Mouse (Mus musculus) hindbrain, embryonic 12.5 days (tissue): ENCODE data around the gene Prr19. TPM values are rescaled to one million over a fixed set of nuclear protein-coding genes. Genes with fewer than 3 reads are reported as not detected.
"Not testable (repeated sequence)": the region's sequence is repeated elsewhere in the genome, so short reads cannot be mapped to it uniquely, and the experiment has no call there.

Experiments
- ATAC-seq: fragments of 200-750 bp; cut with Nextera tagmentation; 2 replicates; pipeline ENCODE4 v1.8.0; 2017; ENCODE audit warnings: moderate TSS enrichment; ENCODE audit not compliant: low FRiP score
- H3K27ac ChIP-seq: fragments of 300-500 bp; sonication (generic); 2 replicates; pipeline ENCODE4 v1.5.1; 2016; ENCODE audit warnings: mild to moderate bottlenecking
- H3K27me3 ChIP-seq: fragments of 300-500 bp; sonication (generic); 2 replicates; pipeline ENCODE4 v1.6.1; 2016; ENCODE audit warnings: mild to moderate bottlenecking
- H3K36me3 ChIP-seq: fragments of 300-500 bp; sonication (generic); 2 replicates; pipeline ENCODE4 v1.6.1; 2016; ENCODE audit warnings: mild to moderate bottlenecking
- H3K4me1 ChIP-seq: fragments of 300-500 bp; sonication (generic); 2 replicates; pipeline ENCODE4 v1.6.1; 2016
- H3K4me2 ChIP-seq: fragments of 300-500 bp; sonication (generic); replicated peaks from 2 replicates; pipeline ENCODE4 v1.6.1; 2016; ENCODE audit warnings: mild to moderate bottlenecking
- H3K4me3 ChIP-seq: fragments of 300-500 bp; sonication (generic); 2 replicates; pipeline ENCODE4 v1.5.1; 2016; ENCODE audit warnings: mild to moderate bottlenecking
- H3K9ac ChIP-seq: fragments of 300-500 bp; sonication (generic); 2 replicates; pipeline ENCODE4 v1.6.1; 2016; ENCODE audit warnings: mild to moderate bottlenecking, moderate library complexity
- H3K9me3 ChIP-seq: fragments of 300-500 bp; sonication (generic); replicated peaks from 2 replicates; pipeline ENCODE4 v1.6.1; 2016; ENCODE audit warnings: mild to moderate bottlenecking
- WGBS: fragments of 180-500 bp; shearing (Covaris S2); methylation state at CpG from one replicate; pipeline ENCODE4 v1.1.7; 2016; 5-methylcytosine and 5-hydroxymethylcytosine counted together
- polyA plus RNA-seq: library from polyadenylated mRNA; unstranded; fragments of >200 nt; fragmentation: Nextera tagmentation; extraction: Ambion mirVana; gene quantifications from 2 replicates; pipeline ENCODE4 v1.2.1, GENCODE M21; 2016

The Prr19 gene
- polyA plus RNA-seq, 1 experiment from 2014 or later: 1.1 TPM

- peak; percentile 99 for ATAC-seq
- under 1% methylated on average over 52 of the region's 52 CpGs for WGBS
- H3K9ac ChIP-seq: peak within 1 kb of the TSS; percentile 85
- peak within 1 kb of the TSS; percentile 51 for H3K4me3 ChIP-seq
- peaks cover 41% of the 10 kb centered on the region for H3K27me3 ChIP-seq
- peaks cover 32% of the 10 kb centered on the region for H3K4me1 ChIP-seq
- no peaks in the 10 kb centered on the region for H3K36me3 ChIP-seq
- H3K27ac ChIP-seq: peak within 1 kb of the TSS; percentile 87
- no peaks in the 10 kb centered on the region for H3K9me3 ChIP-seq
- peak within 1 kb of the TSS; percentile 92 for H3K4me2 ChIP-seq
Observed at GRCm38 (mm10) chr7:25316532-25317445, 15.6 kb downstream of the Prr19 start, which contains the start of gene Megf8. Megf8 (plus strand) TSS chr7:25317164.

DNA sequence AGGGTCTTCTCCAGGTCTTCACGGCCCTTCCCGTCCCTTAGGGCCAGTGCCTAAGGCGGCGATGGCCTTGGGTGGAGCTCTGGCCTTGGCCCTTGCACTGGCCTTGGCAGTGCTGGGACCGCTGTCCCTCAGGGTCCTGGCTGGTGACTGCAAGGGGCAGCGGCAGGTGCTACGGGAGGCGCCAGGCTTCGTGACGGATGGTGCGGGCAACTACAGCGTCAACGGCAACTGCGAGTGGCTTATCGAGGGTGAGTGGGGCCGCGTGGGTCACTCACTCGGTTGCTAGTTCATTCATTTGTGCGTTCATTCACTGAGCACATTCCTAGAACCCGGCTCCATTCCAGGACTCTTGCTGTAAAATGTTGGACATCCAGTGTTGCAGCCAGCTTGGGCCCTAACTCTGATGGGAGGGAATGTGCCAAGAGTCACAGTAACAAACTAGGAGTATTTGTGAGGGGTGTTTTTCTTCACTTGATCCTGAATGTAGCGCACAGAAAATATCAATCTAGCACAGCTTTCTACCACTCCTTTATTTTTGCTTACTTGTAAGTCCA lies 16.3 kb downstream of the Prr19 start:
- 16% methylated on average over 21 of the region's 21 CpGs for WGBS
- Histone ChIP-seq H3K9ac (peak overlapping the region; percentile 85), H3K4me1 (peaks cover 37% of the 10 kb centered on the region), H3K4me2 (peak overlapping the region; percentile 92), H3K36me3 (no peaks in the 10 kb centered on the region), H3K9me3 (no peaks in the 10 kb centered on the region), H3K27ac (peak overlapping the region; percentile 87), H3K27me3 (peaks cover 33% of the 10 kb centered on the region), H3K4me3 (peak overlapping the region; percentile 51)
- ATAC-seq: no peak

GRCm38 (mm10) chr7:25322058-25322484 lies 20.9 kb downstream of the Prr19 start:
- Histone ChIP-seq H3K4me2 (peak overlapping the region; percentile 23; the same call in 1 of the 2 replicates), H3K9me3 (no peaks in the 10 kb centered on the region), H3K27me3 (no peaks in the 10 kb centered on the region), H3K27ac (peak overlapping the region; percentile 56), H3K4me1 (peaks cover 20% of the 10 kb centered on the region), H3K9ac (0 out of 2 replicates have a peak overlapping the region, but pooled peaks have one; percentile 2), H3K4me3 (no peak overlapping the region), H3K36me3 (0 out of 2 replicates have a peak, but pooled peaks cover 4% of the 10 kb centered on the region)
- ATAC-seq: no peak
- whole genome bisulfite sequencing: 8% methylated on average over 6 of the region's 6 CpGs

DNA sequence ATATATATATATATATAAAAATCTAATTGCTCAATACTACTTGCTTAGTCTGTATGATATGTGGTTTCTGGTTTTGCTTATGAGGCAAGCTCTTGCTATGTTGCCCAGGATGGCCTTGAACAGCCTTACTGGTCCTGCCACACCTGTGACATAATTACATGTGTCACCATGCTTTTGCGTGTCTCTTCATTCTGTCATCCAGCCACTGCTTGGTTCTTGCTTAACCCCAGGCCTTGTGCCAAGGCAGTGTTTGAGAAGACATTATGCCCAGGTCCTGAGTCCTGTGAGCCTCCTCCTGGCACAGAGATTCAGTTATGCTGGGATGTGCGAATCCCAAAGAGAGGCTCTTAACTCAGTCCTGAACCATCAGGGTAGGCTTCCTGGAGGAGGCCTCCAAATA lies 22.0 kb downstream of the Prr19 start:
- no peaks in the 10 kb centered on the region for H3K27me3 ChIP-seq
- no peak for ATAC-seq
- no peak overlapping the region for H3K4me3 ChIP-seq
- H3K36me3 ChIP-seq: peaks cover 14% of the 10 kb centered on the region
- H3K4me2 ChIP-seq: no peak overlapping the region
- peaks cover 13% of the 10 kb centered on the region for H3K4me1 ChIP-seq
- no peaks in the 10 kb centered on the region for H3K9me3 ChIP-seq
- H3K9ac ChIP-seq: no peak overlapping the region
- no peak overlapping the region for H3K27ac ChIP-seq
- WGBS: 82% methylated on average over 2 of the region's 2 CpGs

- Histone ChIP-seq H3K4me1 (peaks cover 13% of the 10 kb centered on the region), H3K36me3 (peaks cover 29% of the 10 kb centered on the region)
- not testable (repeated sequence) for H3K27me3 ChIP-seq, H3K9me3 ChIP-seq, H3K4me2 ChIP-seq, H3K27ac ChIP-seq, H3K9ac ChIP-seq, ATAC-seq, H3K4me3 ChIP-seq
- 93% methylated on average over 6 of the region's 6 CpGs for WGBS
Observed at GRCm38 (mm10) chr7:25325431-25325830, 24.2 kb downstream of the Prr19 start.

DNA sequence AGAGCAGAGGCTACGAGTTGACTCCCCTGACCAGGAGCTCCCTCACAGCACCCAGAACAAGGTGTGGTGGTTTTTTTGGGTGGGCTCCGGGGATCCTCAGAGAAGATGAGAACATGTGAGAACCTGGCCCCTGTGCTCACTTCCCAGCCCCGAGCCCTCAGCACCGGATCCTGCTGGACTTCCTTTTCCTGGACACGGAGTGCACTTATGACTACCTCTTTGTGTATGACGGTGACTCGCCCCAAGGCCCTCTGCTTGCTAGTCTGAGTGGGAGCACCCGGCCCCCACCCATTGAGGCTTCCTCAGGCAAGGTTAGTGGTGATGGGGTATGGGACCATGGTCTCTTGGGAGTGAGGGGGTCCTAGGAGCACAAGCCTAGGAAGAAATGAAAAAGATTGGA lies 25.0 kb downstream of the Prr19 start:
- ATAC-seq: no peak
- H3K9ac ChIP-seq: no peak overlapping the region
- H3K9me3 ChIP-seq: no peaks in the 10 kb centered on the region
- H3K4me3 ChIP-seq: no peak overlapping the region
- WGBS: 83% methylated on average over 8 of the region's 8 CpGs
- H3K36me3 ChIP-seq: peaks cover 37% of the 10 kb centered on the region
- H3K27ac ChIP-seq: no peak overlapping the region
- no peak overlapping the region for H3K4me2 ChIP-seq
- peaks cover 11% of the 10 kb centered on the region for H3K4me1 ChIP-seq
- no peaks in the 10 kb centered on the region for H3K27me3 ChIP-seq

DNA sequence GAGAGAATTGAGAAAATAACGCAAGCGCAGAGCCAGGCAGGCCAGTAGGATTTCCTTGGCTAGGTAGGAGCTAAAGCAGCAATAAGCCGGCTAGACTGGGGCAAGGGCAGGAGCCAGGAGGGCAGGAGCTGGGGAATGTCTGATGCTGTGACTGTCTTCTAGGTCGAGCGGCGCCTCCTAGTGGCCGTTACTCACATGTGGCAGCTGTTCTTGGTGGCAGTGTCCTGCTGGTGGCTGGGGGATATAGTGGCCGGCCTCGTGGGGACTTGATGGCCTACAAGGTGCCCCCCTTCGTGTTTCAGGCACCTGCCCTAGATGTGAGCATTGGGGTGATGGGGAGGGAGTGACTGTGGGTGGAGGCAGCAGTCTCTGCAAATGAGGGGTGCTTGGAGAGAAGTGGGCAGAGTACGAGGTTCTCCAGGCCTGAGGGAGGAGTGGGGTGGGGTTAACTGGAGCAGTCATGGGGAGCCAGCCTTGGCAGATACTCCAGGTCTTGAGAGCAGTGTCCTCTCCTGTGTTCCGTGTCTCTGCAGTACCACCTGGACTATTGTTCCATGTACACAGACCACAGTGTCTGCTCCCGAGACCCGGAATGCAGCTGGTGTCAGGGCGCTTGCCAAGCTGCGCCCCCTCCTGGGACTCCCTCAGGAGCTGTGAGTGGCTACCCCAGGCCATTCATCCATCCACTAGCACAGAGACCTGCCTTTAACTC lies 32.5 kb downstream of the Prr19 start:
- 42% methylated on average over 16 of the region's 16 CpGs for WGBS
- H3K9ac ChIP-seq: no peak overlapping the region

DNA sequence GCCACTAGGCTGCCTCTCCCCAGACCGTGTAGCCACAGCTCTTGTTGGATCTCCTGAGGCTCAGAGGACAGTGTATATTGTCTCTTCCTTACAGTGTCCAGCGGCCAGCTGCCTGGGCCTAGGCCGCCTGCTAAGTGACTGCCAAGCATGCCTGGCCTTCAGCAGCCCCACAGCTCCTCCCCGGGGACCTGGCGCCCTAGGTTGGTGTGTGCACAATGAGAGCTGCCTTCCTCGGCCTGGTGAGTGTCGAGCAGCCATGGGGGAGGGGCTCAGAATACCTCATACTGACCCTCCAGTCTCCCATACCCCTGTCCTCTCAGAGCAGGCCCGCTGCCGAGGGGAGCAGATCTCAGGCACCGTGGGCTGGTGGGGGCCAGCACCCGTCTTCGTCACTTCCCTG lies 33.3 kb downstream of the Prr19 start:
- Histone ChIP-seq H3K27me3 (no peaks in the 10 kb centered on the region), H3K9me3 (no peaks in the 10 kb centered on the region), H3K36me3 (peaks cover 72% of the 10 kb centered on the region), H3K4me3 (no peak overlapping the region), H3K4me1 (no peaks in the 10 kb centered on the region), H3K4me2 (no peak overlapping the region), H3K27ac (no peak overlapping the region), H3K9ac (no peak overlapping the region)
- WGBS: 85% methylated on average over 12 of the region's 12 CpGs
- ATAC-seq: no peak

More for the DNA sequence above, 32.5 kb downstream of the Prr19 start:
- H3K4me2 ChIP-seq: no peak overlapping the region
- no peak overlapping the region for H3K27ac ChIP-seq
- H3K9me3 ChIP-seq: no peaks in the 10 kb centered on the region
- no peak overlapping the region for H3K4me3 ChIP-seq
- H3K36me3 ChIP-seq: peaks cover 67% of the 10 kb centered on the region
- H3K4me1 ChIP-seq: no peaks in the 10 kb centered on the region
- no peaks in the 10 kb centered on the region for H3K27me3 ChIP-seq
- peak; percentile 40; the same call in 1 of the 2 replicates for ATAC-seq

GRCm38 (mm10) chr7:25339329-25339728 lies 38.1 kb downstream of the Prr19 start:
- H3K4me2 ChIP-seq: no peak overlapping the region
- no peak overlapping the region for H3K9ac ChIP-seq
- H3K27ac ChIP-seq: no peak overlapping the region
- H3K36me3 ChIP-seq: peaks cover 82% of the 10 kb centered on the region
- no peaks in the 10 kb centered on the region for H3K9me3 ChIP-seq
- no peak for ATAC-seq
- H3K4me3 ChIP-seq: no peak overlapping the region
- H3K4me1 ChIP-seq: peaks cover 6% of the 10 kb centered on the region
- WGBS: 90% methylated on average over 9 of the region's 9 CpGs
- no peaks in the 10 kb centered on the region for H3K27me3 ChIP-seq

- H3K9ac ChIP-seq: no peak overlapping the region
- H3K4me1 ChIP-seq: peaks cover 6% of the 10 kb centered on the region
- H3K9me3 ChIP-seq: no peaks in the 10 kb centered on the region
- H3K27me3 ChIP-seq: no peaks in the 10 kb centered on the region
- H3K4me2 ChIP-seq: no peak overlapping the region
- no peak overlapping the region for H3K4me3 ChIP-seq
- H3K36me3 ChIP-seq: peaks cover 79% of the 10 kb centered on the region
- no peak overlapping the region for H3K27ac ChIP-seq
- peak; percentile 43; the same call in 1 of the 2 replicates for ATAC-seq
- WGBS: 75% methylated on average over 18 of the region's 20 CpGs
Observed at GRCm38 (mm10) chr7:25341000-25341784, 40.0 kb downstream of the Prr19 start.

DNA sequence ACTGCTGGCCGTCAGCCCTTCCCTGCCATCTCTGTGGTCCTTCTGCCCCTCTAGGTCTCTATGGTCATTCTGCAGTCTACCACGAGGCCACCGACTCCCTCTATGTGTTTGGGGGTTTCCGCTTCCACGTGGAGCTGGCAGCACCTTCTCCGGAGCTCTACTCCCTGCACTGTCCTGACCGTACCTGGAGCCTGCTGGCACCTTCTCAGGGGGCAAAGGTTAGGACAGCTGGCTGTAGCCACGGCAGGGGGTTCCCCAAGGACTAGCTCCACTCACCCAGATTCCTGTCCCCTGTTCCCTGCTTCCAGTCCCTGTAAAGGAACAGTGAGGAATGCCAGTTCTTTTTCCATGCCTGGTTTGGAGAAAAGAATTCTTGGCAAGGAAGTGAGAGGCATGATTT lies 47.6 kb downstream of the Prr19 start:
- no peak overlapping the region for H3K4me3 ChIP-seq
- H3K27me3 ChIP-seq: no peaks in the 10 kb centered on the region
- no peak for ATAC-seq
- H3K4me1 ChIP-seq: no peaks in the 10 kb centered on the region
- no peak overlapping the region for H3K27ac ChIP-seq
- no peak overlapping the region for H3K9ac ChIP-seq
- H3K4me2 ChIP-seq: no peak overlapping the region
- peaks cover 89% of the 10 kb centered on the region for H3K36me3 ChIP-seq
- peaks cover 16% of the 10 kb centered on the region for H3K9me3 ChIP-seq
- WGBS: 82% methylated on average over 8 of the region's 8 CpGs
